Mouse (Mus musculus): ENCODE measurements around the gene Sec14l3. TPM values are rescaled to one million over a fixed set of nuclear protein-coding genes. Genes with fewer than 3 reads are reported as not detected.

The Sec14l3 gene
- polyA plus RNA-seq, 1 experiment from 2014 or later: not detected

GRCm38 (mm10) chr11:4123922-4124321 lies 59.3 kb downstream of the Sec14l3 start:
- WGBS (ENCODE audit: insufficient replicate concordance): 49% methylated on average over 5 of the region's 5 CpGs
- H3K4me2 ChIP-seq (ENCODE audit: low read depth, low read length): no peak overlapping the region

DNA sequence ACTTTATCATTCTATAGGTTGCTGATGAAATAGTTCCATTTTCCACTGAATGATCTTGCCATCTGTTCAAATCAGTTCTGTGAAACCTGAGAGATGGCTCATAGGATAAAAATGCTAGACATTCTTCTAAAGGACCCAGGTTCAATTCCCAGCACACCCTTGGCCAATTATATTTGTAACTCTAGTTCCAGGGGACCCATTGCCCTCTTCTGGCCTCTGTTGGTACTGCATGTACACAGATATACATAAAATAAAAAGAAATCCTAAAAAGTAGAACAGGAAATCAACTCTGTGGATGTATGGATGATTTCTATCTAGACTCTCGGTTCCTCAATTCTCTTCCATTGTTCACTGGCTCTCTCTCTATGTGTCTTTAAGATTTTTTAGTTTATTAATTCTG lies 62.4 kb downstream of the Sec14l3 start:
- Histone ChIP-seq H3K4me1 (ENCODE audit: control insufficient read depth, low read depth, low read length) (peaks cover 5% of the 10 kb centered on the region), H3K36me3 (ENCODE audit: control insufficient read depth, insufficient read depth) (no peaks in the 10 kb centered on the region), H3K4me3 (ENCODE audit: low read depth, low read length) (no peak overlapping the region), H3K27me3 (ENCODE audit: control insufficient read depth, insufficient read depth, low read depth, low read length) (no peaks in the 10 kb centered on the region), H3K4me2 (ENCODE audit: low read depth, low read length) (no peak overlapping the region), H3K27ac (ENCODE audit: low read length) (no peak overlapping the region), H3K9me3 (replicated peaks; ENCODE audit: control insufficient read depth, low read length) (no peaks in the 10 kb centered on the region), H3K9ac (ENCODE audit: low read depth, low read length) (no peak overlapping the region)
- no peak for ATAC-seq (ENCODE audit: low read depth)
- 80% methylated on average over 1 of the region's 1 CpGs for WGBS (ENCODE audit: insufficient replicate concordance)

More at GRCm38 (mm10) chr11:4123922-4124321, 59.3 kb downstream of the Sec14l3 start:
- no peak for ATAC-seq (ENCODE audit: low read depth)
- H3K27ac ChIP-seq (ENCODE audit: low read length): no peak overlapping the region
- no peak overlapping the region for H3K9ac ChIP-seq (ENCODE audit: low read depth, low read length)
- H3K27me3 ChIP-seq (ENCODE audit: control insufficient read depth, insufficient read depth, low read depth, low read length): peaks cover 18% of the 10 kb centered on the region
- no peaks in the 10 kb centered on the region for H3K36me3 ChIP-seq (ENCODE audit: control insufficient read depth, insufficient read depth)
- no peaks in the 10 kb centered on the region for H3K9me3 ChIP-seq (replicated peaks; ENCODE audit: control insufficient read depth, low read length)
- H3K4me1 ChIP-seq (ENCODE audit: control insufficient read depth, low read depth, low read length): peaks cover 8% of the 10 kb centered on the region
- H3K4me3 ChIP-seq (ENCODE audit: low read depth, low read length): no peak overlapping the region

Other genes starting within 250 kb of the Sec14l3 start
- gene Osbp2, start 200.9 kb upstream of the Sec14l3 start, polyA plus RNA-seq (2015; fragmentation: Nextera tagmentation; extraction: Ambion mirVana): 0.09 and 0.12 TPM in 2 replicates
- 0.06 TPM in 1 of 2 replicates, not detected in the other for gene 4921536K21Rik, start 169.7 kb upstream of the Sec14l3 start, polyA plus RNA-seq (2015; fragmentation: Nextera tagmentation; extraction: Ambion mirVana)
- gene Dusp18, start 169.6 kb upstream of the Sec14l3 start, polyA plus RNA-seq (2015; fragmentation: Nextera tagmentation; extraction: Ambion mirVana): 0.22 and 0.28 TPM in 2 replicates
- 0.25 and 0.51 TPM in 2 replicates for gene Slc35e4, start 150.2 kb upstream of the Sec14l3 start, polyA plus RNA-seq (2015; fragmentation: Nextera tagmentation; extraction: Ambion mirVana)
- gene Tcn2, start 132.7 kb upstream of the Sec14l3 start, polyA plus RNA-seq (2015; fragmentation: Nextera tagmentation; extraction: Ambion mirVana): 34.8 and 37.3 TPM in 2 replicates
- 32.4 and 37.9 TPM in 2 replicates for gene Pes1, start 100.9 kb upstream of the Sec14l3 start, polyA plus RNA-seq (2015; fragmentation: Nextera tagmentation; extraction: Ambion mirVana)
- 0.07 and 0.12 TPM in 2 replicates for gene 4930556J24Rik, start 88.1 kb upstream of the Sec14l3 start, polyA plus RNA-seq (2015; fragmentation: Nextera tagmentation; extraction: Ambion mirVana)
- gene Gal3st1, start 81.2 kb upstream of the Sec14l3 start, polyA plus RNA-seq (2015; fragmentation: Nextera tagmentation; extraction: Ambion mirVana): 1.0 and 2.1 TPM in 2 replicates
- gene Sec14l4, start 33.4 kb upstream of the Sec14l3 start, polyA plus RNA-seq (2015; fragmentation: Nextera tagmentation; extraction: Ambion mirVana): 4.7 and 6.3 TPM in 2 replicates
- gene Mtfp1, start 30.6 kb downstream of the Sec14l3 start, polyA plus RNA-seq (2015; fragmentation: Nextera tagmentation; extraction: Ambion mirVana): 17.9 and 19.7 TPM in 2 replicates
- gene Sec14l2, start 58.6 kb downstream of the Sec14l3 start, polyA plus RNA-seq (2015; fragmentation: Nextera tagmentation; extraction: Ambion mirVana): 11.6 and 12.0 TPM in 2 replicates
- gene Rnf215, start 70.4 kb downstream of the Sec14l3 start, polyA plus RNA-seq (2015; fragmentation: Nextera tagmentation; extraction: Ambion mirVana): 4.6 and 5.0 TPM in 2 replicates
- gene Ccdc157, start 95.5 kb downstream of the Sec14l3 start, polyA plus RNA-seq (2015; fragmentation: Nextera tagmentation; extraction: Ambion mirVana): 0.39 and 0.79 TPM in 2 replicates
- gene Sf3a1, start 95.5 kb downstream of the Sec14l3 start, polyA plus RNA-seq (2015; fragmentation: Nextera tagmentation; extraction: Ambion mirVana): 15.9 and 18.2 TPM in 2 replicates
- gene Tbc1d10a, start 121.9 kb downstream of the Sec14l3 start, polyA plus RNA-seq (2015; fragmentation: Nextera tagmentation; extraction: Ambion mirVana): 6.5 and 6.6 TPM in 2 replicates
- 1.2 and 1.7 TPM in 2 replicates for gene Castor1, start 153.4 kb downstream of the Sec14l3 start, polyA plus RNA-seq (2015; fragmentation: Nextera tagmentation; extraction: Ambion mirVana)
- 0.40 and 0.53 TPM in 2 replicates for gene Osm, start 171.6 kb downstream of the Sec14l3 start, polyA plus RNA-seq (2015; fragmentation: Nextera tagmentation; extraction: Ambion mirVana)
- 0.02 TPM in 1 of 2 replicates, not detected in the other for gene Lif, start 192.7 kb downstream of the Sec14l3 start, polyA plus RNA-seq (2015; fragmentation: Nextera tagmentation; extraction: Ambion mirVana)